Mouse (Mus musculus): ENCODE data around the gene Il11ra1. TPM values are rescaled to one million over a fixed set of nuclear protein-coding genes. Genes with fewer than 3 reads are reported as not detected.
A peak's percentile ranks its signal among the peaks of the same experiment; 100 is the strongest.
"Not testable (repeated sequence)": the region's sequence is repeated elsewhere in the genome, so short reads cannot be mapped to it uniquely, and the experiment has no call there.

The Il11ra1 gene
- polyA plus RNA-seq (2015; fragmentation: Nextera tagmentation; extraction: Ambion mirVana): 31.5 and 36.3 TPM in 2 replicates

- WGBS: 83% methylated on average over 9 of the region's 10 CpGs
- ATAC-seq: not testable (repeated sequence)
Measured at GRCm38 (mm10) chr4:41699783-41700182, at the start of gene Il11ra1. TSS of gene Il11ra1 (plus strand) at chr4:41699989.

GRCm38 (mm10) chr4:41653296-41653695 lies 46.5 kb upstream of the Il11ra1 start:
- H3K9me3 ChIP-seq (replicated peaks; ENCODE audit: control insufficient read depth, low read length, poor library complexity, severe bottlenecking): no peaks in the 10 kb centered on the region

More at GRCm38 (mm10) chr4:41699783-41700182, at the start of gene Il11ra1:
- not testable (repeated sequence) for H3K4me2 ChIP-seq (ENCODE audit: low read length); H3K36me3 ChIP-seq (ENCODE audit: control insufficient read depth, insufficient read depth, low read length); H3K27ac ChIP-seq (ENCODE audit: low read length); H3K9me3 ChIP-seq (replicated peaks; ENCODE audit: control insufficient read depth, low read length, poor library complexity, severe bottlenecking); H3K27me3 ChIP-seq (ENCODE audit: control insufficient read depth, insufficient read depth, low read depth, low read length); H3K4me3 ChIP-seq (ENCODE audit: low read depth, low read length); H3K4me1 ChIP-seq (ENCODE audit: control insufficient read depth, insufficient read depth, low read length); H3K9ac ChIP-seq (ENCODE audit: low read depth, low read length)

GRCm38 (mm10) chr4:41653730-41654129 lies 46.1 kb upstream of the Il11ra1 start:
- H3K4me2 ChIP-seq (ENCODE audit: low read length): no peak overlapping the region
- no peaks in the 10 kb centered on the region for H3K9me3 ChIP-seq (replicated peaks; ENCODE audit: control insufficient read depth, low read length, poor library complexity, severe bottlenecking)
- peaks cover 7% of the 10 kb centered on the region for H3K4me1 ChIP-seq (ENCODE audit: control insufficient read depth, insufficient read depth, low read length)
- 65% methylated on average over 6 of the region's 6 CpGs for WGBS
- H3K27ac ChIP-seq (ENCODE audit: low read length): no peak overlapping the region
- peaks cover 3% of the 10 kb centered on the region; the same call in 1 of the 2 replicates for H3K36me3 ChIP-seq (ENCODE audit: control insufficient read depth, insufficient read depth, low read length)
- H3K27me3 ChIP-seq (ENCODE audit: control insufficient read depth, insufficient read depth, low read depth, low read length): no peaks in the 10 kb centered on the region
- H3K9ac ChIP-seq (ENCODE audit: low read depth, low read length): no peak overlapping the region
- no peak for ATAC-seq
- no peak overlapping the region for H3K4me3 ChIP-seq (ENCODE audit: low read depth, low read length)

More at GRCm38 (mm10) chr4:41653296-41653695, 46.5 kb upstream of the Il11ra1 start:
- no peaks in the 10 kb centered on the region for H3K27me3 ChIP-seq (ENCODE audit: control insufficient read depth, insufficient read depth, low read depth, low read length)
- peaks cover 3% of the 10 kb centered on the region; the same call in 1 of the 2 replicates for H3K36me3 ChIP-seq (ENCODE audit: control insufficient read depth, insufficient read depth, low read length)
- no peak overlapping the region for H3K27ac ChIP-seq (ENCODE audit: low read length)
- no peak overlapping the region for H3K4me3 ChIP-seq (ENCODE audit: low read depth, low read length)
- H3K9ac ChIP-seq (ENCODE audit: low read depth, low read length): no peak overlapping the region
- 33% methylated on average over 6 of the region's 6 CpGs for WGBS
- 0 out of 2 replicates have a peak, but pooled peaks have one; percentile 38 for ATAC-seq
- H3K4me1 ChIP-seq (ENCODE audit: control insufficient read depth, insufficient read depth, low read length): peaks cover 9% of the 10 kb centered on the region
- H3K4me2 ChIP-seq (ENCODE audit: low read length): no peak overlapping the region

GRCm38 (mm10) chr4:41654217-41654616 lies 45.6 kb upstream of the Il11ra1 start:
- peaks cover 8% of the 10 kb centered on the region for H3K4me1 ChIP-seq (ENCODE audit: control insufficient read depth, insufficient read depth, low read length)
- no peaks in the 10 kb centered on the region for H3K27me3 ChIP-seq (ENCODE audit: control insufficient read depth, insufficient read depth, low read depth, low read length)
- H3K36me3 ChIP-seq (ENCODE audit: control insufficient read depth, insufficient read depth, low read length): peaks cover 3% of the 10 kb centered on the region; the same call in 1 of the 2 replicates
- 0 out of 2 replicates have a peak, but pooled peaks have one; percentile 6 for ATAC-seq
- 16% methylated on average over 7 of the region's 7 CpGs for WGBS
- H3K4me3 ChIP-seq (ENCODE audit: low read depth, low read length): no peak overlapping the region
- no peak overlapping the region for H3K27ac ChIP-seq (ENCODE audit: low read length)
- no peaks in the 10 kb centered on the region for H3K9me3 ChIP-seq (replicated peaks; ENCODE audit: control insufficient read depth, low read length, poor library complexity, severe bottlenecking)
- no peak overlapping the region for H3K9ac ChIP-seq (ENCODE audit: low read depth, low read length)
- no peak overlapping the region for H3K4me2 ChIP-seq (ENCODE audit: low read length)

- Histone ChIP-seq H3K4me1 (ENCODE audit: control insufficient read depth, insufficient read depth, low read length) (peaks cover 11% of the 10 kb centered on the region), H3K4me2 (ENCODE audit: low read length) (no peak overlapping the region), H3K9me3 (replicated peaks; ENCODE audit: control insufficient read depth, low read length, poor library complexity, severe bottlenecking) (no peaks in the 10 kb centered on the region), H3K27me3 (ENCODE audit: control insufficient read depth, insufficient read depth, low read depth, low read length) (no peaks in the 10 kb centered on the region), H3K9ac (ENCODE audit: low read depth, low read length) (no peak overlapping the region), H3K27ac (ENCODE audit: low read length) (no peak overlapping the region), H3K4me3 (ENCODE audit: low read depth, low read length) (no peak overlapping the region), H3K36me3 (ENCODE audit: control insufficient read depth, insufficient read depth, low read length) (peaks cover 3% of the 10 kb centered on the region; the same call in 1 of the 2 replicates)
- 83% methylated on average over 2 of the region's 2 CpGs for WGBS
- ATAC-seq: no peak
Measured at GRCm38 (mm10) chr4:41655525-41655924, 44.3 kb upstream of the Il11ra1 start.

GRCm38 (mm10) chr4:41658566-41659384 lies 41.0 kb upstream of the Il11ra1 start:
- no peaks in the 10 kb centered on the region for H3K9me3 ChIP-seq (replicated peaks; ENCODE audit: control insufficient read depth, low read length, poor library complexity, severe bottlenecking)
- peaks cover 9% of the 10 kb centered on the region for H3K4me1 ChIP-seq (ENCODE audit: control insufficient read depth, insufficient read depth, low read length)
- no peak overlapping the region for H3K4me2 ChIP-seq (ENCODE audit: low read length)
- peaks cover 3% of the 10 kb centered on the region; the same call in 1 of the 2 replicates for H3K36me3 ChIP-seq (ENCODE audit: control insufficient read depth, insufficient read depth, low read length)
- WGBS: 28% methylated on average over 16 of the region's 25 CpGs
- H3K4me3 ChIP-seq (ENCODE audit: low read depth, low read length): no peak overlapping the region
- ATAC-seq: no peak
- H3K27me3 ChIP-seq (ENCODE audit: control insufficient read depth, insufficient read depth, low read depth, low read length): no peaks in the 10 kb centered on the region
- H3K9ac ChIP-seq (ENCODE audit: low read depth, low read length): no peak overlapping the region
- H3K27ac ChIP-seq (ENCODE audit: low read length): no peak overlapping the region

- no peak overlapping the region for H3K27ac ChIP-seq (ENCODE audit: low read length)
- H3K36me3 ChIP-seq (ENCODE audit: control insufficient read depth, insufficient read depth, low read length): peaks cover 3% of the 10 kb centered on the region; the same call in 1 of the 2 replicates
- H3K9ac ChIP-seq (ENCODE audit: low read depth, low read length): no peak overlapping the region
- WGBS: 50% methylated on average over 13 of the region's 13 CpGs
- H3K27me3 ChIP-seq (ENCODE audit: control insufficient read depth, insufficient read depth, low read depth, low read length): no peaks in the 10 kb centered on the region
- no peak overlapping the region for H3K4me2 ChIP-seq (ENCODE audit: low read length)
- H3K4me3 ChIP-seq (ENCODE audit: low read depth, low read length): no peak overlapping the region
- ATAC-seq: no peak
- no peaks in the 10 kb centered on the region for H3K9me3 ChIP-seq (replicated peaks; ENCODE audit: control insufficient read depth, low read length, poor library complexity, severe bottlenecking)
- peaks cover 4% of the 10 kb centered on the region; the same call in 1 of the 2 replicates for H3K4me1 ChIP-seq (ENCODE audit: control insufficient read depth, insufficient read depth, low read length)
Measured at GRCm38 (mm10) chr4:41659556-41659955, 40.2 kb upstream of the Il11ra1 start.

- H3K9ac ChIP-seq (ENCODE audit: low read depth, low read length): no peak overlapping the region
- no peak overlapping the region for H3K4me3 ChIP-seq (ENCODE audit: low read depth, low read length)
- WGBS: 17% methylated on average over 11 of the region's 11 CpGs
- H3K4me1 ChIP-seq (ENCODE audit: control insufficient read depth, insufficient read depth, low read length): peaks cover 10% of the 10 kb centered on the region; the same call in 1 of the 2 replicates
- no peak overlapping the region for H3K4me2 ChIP-seq (ENCODE audit: low read length)
- H3K27me3 ChIP-seq (ENCODE audit: control insufficient read depth, insufficient read depth, low read depth, low read length): no peaks in the 10 kb centered on the region
- no peak overlapping the region for H3K27ac ChIP-seq (ENCODE audit: low read length)
- ATAC-seq: no peak
- H3K9me3 ChIP-seq (replicated peaks; ENCODE audit: control insufficient read depth, low read length, poor library complexity, severe bottlenecking): no peaks in the 10 kb centered on the region
- H3K36me3 ChIP-seq (ENCODE audit: control insufficient read depth, insufficient read depth, low read length): peaks cover 3% of the 10 kb centered on the region; the same call in 1 of the 2 replicates
Measured at GRCm38 (mm10) chr4:41660851-41661430, 38.8 kb upstream of the Il11ra1 start.

GRCm38 (mm10) chr4:41662723-41663122 lies 37.1 kb upstream of the Il11ra1 start:
- Histone ChIP-seq H3K4me1 (ENCODE audit: control insufficient read depth, insufficient read depth, low read length) (peaks cover 10% of the 10 kb centered on the region; the same call in 1 of the 2 replicates), H3K27ac (ENCODE audit: low read length) (no peak overlapping the region), H3K36me3 (ENCODE audit: control insufficient read depth, insufficient read depth, low read length) (peaks cover 3% of the 10 kb centered on the region; the same call in 1 of the 2 replicates), H3K9me3 (replicated peaks; ENCODE audit: control insufficient read depth, low read length, poor library complexity, severe bottlenecking) (no peaks in the 10 kb centered on the region), H3K4me3 (ENCODE audit: low read depth, low read length) (no peak overlapping the region), H3K27me3 (ENCODE audit: control insufficient read depth, insufficient read depth, low read depth, low read length) (no peaks in the 10 kb centered on the region), H3K4me2 (ENCODE audit: low read length) (no peak overlapping the region), H3K9ac (ENCODE audit: low read depth, low read length) (no peak overlapping the region)
- ATAC-seq: no peak
- WGBS: 90% methylated on average over 11 of the region's 11 CpGs
